In the genomic region with DNA sequence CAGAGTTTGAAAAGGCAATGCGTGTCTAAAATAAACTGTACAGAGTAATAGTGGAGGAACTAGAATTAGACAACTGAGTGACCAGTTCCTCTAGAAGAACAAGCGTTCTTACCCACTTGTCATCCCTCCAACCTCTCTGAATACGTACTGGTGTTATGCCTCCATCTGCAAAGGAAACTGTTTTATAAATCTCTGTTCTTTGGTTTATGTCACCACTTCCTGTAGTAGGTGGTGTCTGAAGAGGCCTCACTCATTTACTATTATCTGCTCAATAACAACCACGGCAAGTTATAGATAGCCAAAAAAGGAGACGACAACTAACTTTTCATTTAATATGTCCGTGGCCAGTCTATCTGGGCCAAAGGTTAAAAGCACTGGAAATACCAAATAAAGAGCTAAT, we compare ENCODE assay signal across 32 mouse cellular contexts. TPM values are rescaled to one million over a fixed set of nuclear protein-coding genes. Genes with fewer than 3 reads are reported as not detected.
DNase-seq lines count a peak whose midpoint lies in the region; ATAC-seq lines count a peak whose summit lies in the region.
"Had no signal": no experiment of that assay in that cellular context is flagged by ENCODE, and none has a peak within 500 bp of the region (broad histone marks: within the 10 kb centered on the region; RNA-seq: fewer than 3 reads in every experiment).

No protein-coding gene starts in this region.

- ATAC-seq in inflammation-experienced regulatory T-cells, adult 6 months = peak; percentile 80
- ATAC-seq in hindbrain, embryonic 11.5 days (ENCODE audit: low FRiP score) = no peak
- ATAC-seq: forebrain, embryonic 14.5 days; forebrain, postnatal 0 days; intestine, embryonic 16.5 days; Patski had no signal

- peaks cover 3% of the 10 kb centered on the region; the same call in 1 of the 2 replicates for H3K36me3 ChIP-seq in hindbrain, embryonic 11.5 days (ENCODE audit: control insufficient read depth, insufficient read depth, low read length)

- H3K27ac ChIP-seq in hindbrain, embryonic 11.5 days (ENCODE audit: low read depth, low read length) = no peak overlapping the region
- H3K27ac ChIP-seq: embryonic facial prominence, embryonic 15.5 days; gastrocnemius, adult 2 months; heart, embryonic 15.5 days; hindbrain, embryonic 12.5 days; hindbrain, embryonic 15.5 days had no signal

- H3K4me3 ChIP-seq in hindbrain, embryonic 11.5 days (ENCODE audit: low read depth, low read length) = no peak overlapping the region
- H3K4me3 ChIP-seq: embryonic facial prominence, embryonic 15.5 days; gastrocnemius, adult 2 months; heart, embryonic 12.5 days; heart, embryonic 15.5 days; hindbrain, embryonic 12.5 days; hindbrain, embryonic 15.5 days had no signal

- 95% methylated on average over 6 of the region's 6 CpGs for WGBS in hindbrain, embryonic 11.5 days

- DNase-seq in lung, postnatal 25 days (ENCODE audit: low spot score) = peak; percentile 5
- no peak for DNase-seq in lung, postnatal 4 days
- peak; percentile 28 for DNase-seq in T-cell, adult 2 months (ENCODE audit: low spot score)
- DNase-seq in hindbrain, embryonic 11.5 days (ENCODE audit: low spot score) = no peak
- DNase-seq in right cerebral cortex, postnatal 10 days (ENCODE audit: low spot score in 2 of 2) = no peak
- no peak for DNase-seq in adrenal gland, adult 18-20 months (ENCODE audit: low spot score in 2 of 2)
- DNase-seq: adrenal gland, postnatal 10 days; adrenal gland, postnatal 36 days; B cell, adult 2 months; cerebellum, adult 18-20 months; cerebellum, adult 9-10 months; cerebellum, postnatal 14 days; forebrain, postnatal 0 days; gastrocnemius, adult 2 months; gastrocnemius, postnatal 14 days; heart, adult 11 months; heart, postnatal 10 days; heart, postnatal 4 days; kidney, adult 18-20 months had no signal

- no peak overlapping the region for H3K9ac ChIP-seq in hindbrain, embryonic 11.5 days (ENCODE audit: low read depth, low read length)
- H3K9ac ChIP-seq: embryonic facial prominence, embryonic 15.5 days; forebrain, postnatal 0 days; heart, embryonic 12.5 days; heart, embryonic 15.5 days; hindbrain, embryonic 12.5 days; hindbrain, embryonic 15.5 days had no signal

- no peak overlapping the region for H3K4me2 ChIP-seq in hindbrain, embryonic 11.5 days (replicated peaks; ENCODE audit: low read depth, low read length)
- H3K4me2 ChIP-seq: embryonic facial prominence, embryonic 15.5 days; heart, embryonic 12.5 days; heart, embryonic 15.5 days; hindbrain, embryonic 12.5 days; hindbrain, embryonic 15.5 days had no signal

- H3K9me3 ChIP-seq in hindbrain, embryonic 11.5 days (ENCODE audit: control insufficient read depth, low read length) = no peaks in the 10 kb centered on the region
- H3K9me3 ChIP-seq: embryonic facial prominence, embryonic 15.5 days; G1E; heart, embryonic 12.5 days; heart, embryonic 15.5 days; hindbrain, embryonic 12.5 days; hindbrain, embryonic 15.5 days had no signal

- no peaks in the 10 kb centered on the region for H3K27me3 ChIP-seq in hindbrain, embryonic 11.5 days (ENCODE audit: control insufficient read depth, insufficient read depth, low read length)
- H3K27me3 ChIP-seq: CH12.LX; embryonic facial prominence, embryonic 15.5 days; heart, embryonic 12.5 days; heart, embryonic 15.5 days; hindbrain, embryonic 12.5 days; hindbrain, embryonic 15.5 days; Patski had no signal

- H3K4me1 ChIP-seq in hindbrain, embryonic 11.5 days (replicated peaks; ENCODE audit: control insufficient read depth, insufficient read depth, low read length) = no peaks in the 10 kb centered on the region

RNA-seq across cellular contexts. Expression of gene Slc4a1ap, which starts 6.2 kb away (rescaled TPM):
- 10 to 100 TPM; 27.4 to 28.4 (median 28.0) TPM for polyA plus RNA-seq in inflammation-experienced regulatory T-cells, adult 6 months (2017; shearing (Covaris generic))
- polyA plus RNA-seq in hindbrain, embryonic 11.5 days (2014; fragmentation: Nextera tagmentation; extraction: Ambion mirVana) = 33.4 and 34.9 TPM in 2 replicates
- total RNA-seq in adrenal gland, adult 18-20 months (2021) = 10 to 100 TPM; 23.4 to 31.4 TPM

RNA-seq across cellular contexts. Expression of gene Supt7l, which starts 7.1 kb away (rescaled TPM):
- 10 to 100 TPM; 17.1 to 23.1 (median 18.4) TPM for polyA plus RNA-seq in inflammation-experienced regulatory T-cells, adult 6 months (2017; shearing (Covaris generic))
- 21.3 and 27.4 TPM in 2 replicates for polyA plus RNA-seq in hindbrain, embryonic 11.5 days (2014; fragmentation: Nextera tagmentation; extraction: Ambion mirVana)
- 10 to 100 TPM; 15.5 to 17.1 TPM for total RNA-seq in adrenal gland, adult 18-20 months (2021)

RNA-seq across cellular contexts. Expression of gene Gpn1, which starts 26.0 kb away (rescaled TPM):
- polyA plus RNA-seq in inflammation-experienced regulatory T-cells, adult 6 months (2017; shearing (Covaris generic)) = 10 to 100 TPM; 47.7 to 62.6 (median 49.7) TPM
- polyA plus RNA-seq in hindbrain, embryonic 11.5 days (2014; fragmentation: Nextera tagmentation; extraction: Ambion mirVana) = 66.7 and 73.3 TPM in 2 replicates
- 10 to 100 TPM; 25.5 to 33.3 TPM for total RNA-seq in adrenal gland, adult 18-20 months (2021)

RNA-seq across cellular contexts. Expression of gene 4930548H24Rik, which starts 35.0 kb away (rescaled TPM):
- polyA plus RNA-seq in inflammation-experienced regulatory T-cells, adult 6 months (2017; shearing (Covaris generic)) = under 1 TPM in 1 of 3 experiments, not detected in 2; 0.28 TPM
- polyA plus RNA-seq in hindbrain, embryonic 11.5 days (2014; fragmentation: Nextera tagmentation; extraction: Ambion mirVana) = 0.08 TPM in 1 of 2 replicates, not detected in the other
- under 1 TPM in 1 of 2 experiments, not detected in 1; 0.13 TPM for total RNA-seq in adrenal gland, adult 18-20 months (2021)
- total RNA-seq: adrenal gland, postnatal 36 days; CH12.LX; gastrocnemius, postnatal 14 days had no signal
- polyA plus RNA-seq: embryonic facial prominence, embryonic 11.5 days; forebrain, embryonic 14.5 days; forebrain, postnatal 0 days; frontal cortex, adult 2 months; G1E; heart, embryonic 12.5 days; heart, embryonic 15.5 days; hindbrain, embryonic 12.5 days; hindbrain, embryonic 15.5 days; intestine, embryonic 16.5 days; Patski had no signal

Comparison
In these comparisons a context has a peak if more than half of its experiments do, and no peak if none do; other contexts are left out.
1. DNase-seq: peak in lung, postnatal 25 days (single experiment) and T-cell, adult 2 months (single experiment); none in lung, postnatal 4 days (0 of 2), hindbrain, embryonic 11.5 days (single experiment), right cerebral cortex, postnatal 10 days (0 of 2) and adrenal gland, adult 18-20 months (0 of 2).